Mouse (Mus musculus) layer of hippocampus, adult 2 months (tissue): ENCODE measurements around the gene Cenpe. TPM values are rescaled to one million over a fixed set of nuclear protein-coding genes. Genes with fewer than 3 reads are reported as not detected.

Experiments used
- DNase-seq, 2 experiments: peaks; one replicate each; pipeline ENCODE4 v3.0.0; 2022; ENCODE audit warnings: low spot score in 2 of 2
- H3K27ac ChIP-seq: fragments of 200-600 bp; 2 replicates; pipeline ENCODE4 v1.8.1; 2022
- H3K4me3 ChIP-seq: fragments of 200-600 bp; 2 replicates; pipeline ENCODE4 v1.8.1; 2022; ENCODE audit warnings: mild to moderate bottlenecking
- CTCF ChIP-seq: fragments of 200-600 bp; conservative IDR thresholded peaks from 2 replicates; pipeline ENCODE4 v1.8.1; 2022; ENCODE audit warnings: antibody characterized with exemption, mild to moderate bottlenecking, moderate library complexity
- total RNA-seq, 2 experiments: library from RNA; stranded (reverse); gene quantifications; 2 replicates each; pipeline ENCODE4 v1.2.3; 2021

The Cenpe gene
- total RNA-seq, 2 experiments from 2014 or later = 1.3 to 3.1 TPM

- Histone ChIP-seq H3K27ac (no peak overlapping the region), H3K4me3 (no peak overlapping the region)
- no peak for DNase-seq
- TF ChIP-seq CTCF = no peak
Observed at GRCm38 (mm10) chr3:135251825-135252224, 39.5 kb downstream of the Cenpe start.

- DNase-seq = no peak
- no peak overlapping the region for H3K27ac ChIP-seq
- TF ChIP-seq CTCF = no peak
- H3K4me3 ChIP-seq = no peak overlapping the region
Observed at GRCm38 (mm10) chr3:135254784-135255183, 42.4 kb downstream of the Cenpe start.

- Histone ChIP-seq H3K27ac (no peak overlapping the region), H3K4me3 (no peak overlapping the region)
- no peak for DNase-seq
- no peak for TF ChIP-seq CTCF
Observed at GRCm38 (mm10) chr3:135258919-135259318, 46.6 kb downstream of the Cenpe start.

- Histone ChIP-seq H3K4me3 (no peak overlapping the region), H3K27ac (no peak overlapping the region)
- no peak for DNase-seq
- TF ChIP-seq CTCF = no peak
Observed at GRCm38 (mm10) chr3:135260233-135260632, 47.9 kb downstream of the Cenpe start.

- DNase-seq = no peak
- H3K4me3 ChIP-seq = no peak overlapping the region
- no peak overlapping the region for H3K27ac ChIP-seq
- TF ChIP-seq CTCF = no peak
Observed at GRCm38 (mm10) chr3:135268616-135269015, 56.3 kb downstream of the Cenpe start.

GRCm38 (mm10) chr3:135269391-135269990 lies 57.2 kb downstream of the Cenpe start:
- DNase-seq = no peak
- H3K27ac ChIP-seq = no peak overlapping the region
- TF ChIP-seq CTCF = no peak
- no peak overlapping the region for H3K4me3 ChIP-seq

GRCm38 (mm10) chr3:135272627-135273026 lies 60.3 kb downstream of the Cenpe start:
- no peak for DNase-seq
- Histone ChIP-seq H3K4me3 (no peak overlapping the region), H3K27ac (no peak overlapping the region)
- TF ChIP-seq CTCF = no peak

GRCm38 (mm10) chr3:135273047-135273446 lies 60.7 kb downstream of the Cenpe start:
- TF ChIP-seq CTCF = no peak

GRCm38 (mm10) chr3:135280160-135280559 lies 67.8 kb downstream of the Cenpe start:
- no peak for DNase-seq
- H3K4me3 ChIP-seq = no peak overlapping the region
- no peak for TF ChIP-seq CTCF
- no peak overlapping the region for H3K27ac ChIP-seq

More at GRCm38 (mm10) chr3:135273047-135273446, 60.7 kb downstream of the Cenpe start:
- no peak overlapping the region for H3K27ac ChIP-seq
- H3K4me3 ChIP-seq = no peak overlapping the region
- DNase-seq = no peak

GRCm38 (mm10) chr3:135280669-135281415 lies 68.5 kb downstream of the Cenpe start, which contains the start of gene Bdh2:
TSS of gene Bdh2 (plus strand) at chr3:135281221.
- TF ChIP-seq CTCF = peak; percentile 95
- H3K27ac ChIP-seq = no peak within 1 kb of the TSS
- DNase-seq = peak; percentile 66 to 73
- peak within 1 kb of the TSS; percentile 39 for H3K4me3 ChIP-seq

GRCm38 (mm10) chr3:135281701-135282100 lies 69.4 kb downstream of the Cenpe start:
- Histone ChIP-seq H3K4me3 (no peak overlapping the region), H3K27ac (no peak overlapping the region)
- no peak for DNase-seq
- no peak for TF ChIP-seq CTCF

GRCm38 (mm10) chr3:135285256-135285655 lies 72.9 kb downstream of the Cenpe start:
- TF ChIP-seq CTCF = no peak
- Histone ChIP-seq H3K4me3 (no peak overlapping the region), H3K27ac (no peak overlapping the region)
- no peak for DNase-seq

GRCm38 (mm10) chr3:135285807-135286206 lies 73.5 kb downstream of the Cenpe start:
- no peak overlapping the region for H3K4me3 ChIP-seq
- no peak for DNase-seq
- TF ChIP-seq CTCF = no peak
- no peak overlapping the region for H3K27ac ChIP-seq
